Mouse (Mus musculus) c-Kit-positive CD71-positive TER-119-negative erythroid progenitor cells, embryonic 14.5 days (primary cell): Measurements from ENCODE around the gene Vrk3.

ENCODE experiments used
- DNase-seq: peaks from one replicate; pipeline ENCODE4 v3.0.0-alpha.2; 2013; ENCODE audit warnings: low read depth

The Vrk3 gene

GRCm38 (mm10) chr7:44818751-44819235 lies 70.6 kb downstream of the Vrk3 start:
- no peak for DNase-seq

GRCm38 (mm10) chr7:44819391-44819790 lies 71.2 kb downstream of the Vrk3 start:
- DNase-seq = no peak

- no peak for DNase-seq
These were observed 71.7 kb downstream of the Vrk3 start for GRCm38 (mm10) chr7:44819863-44820262.

- DNase-seq = no peak
These were observed 72.3 kb downstream of the Vrk3 start for GRCm38 (mm10) chr7:44820525-44820924.

DNA sequence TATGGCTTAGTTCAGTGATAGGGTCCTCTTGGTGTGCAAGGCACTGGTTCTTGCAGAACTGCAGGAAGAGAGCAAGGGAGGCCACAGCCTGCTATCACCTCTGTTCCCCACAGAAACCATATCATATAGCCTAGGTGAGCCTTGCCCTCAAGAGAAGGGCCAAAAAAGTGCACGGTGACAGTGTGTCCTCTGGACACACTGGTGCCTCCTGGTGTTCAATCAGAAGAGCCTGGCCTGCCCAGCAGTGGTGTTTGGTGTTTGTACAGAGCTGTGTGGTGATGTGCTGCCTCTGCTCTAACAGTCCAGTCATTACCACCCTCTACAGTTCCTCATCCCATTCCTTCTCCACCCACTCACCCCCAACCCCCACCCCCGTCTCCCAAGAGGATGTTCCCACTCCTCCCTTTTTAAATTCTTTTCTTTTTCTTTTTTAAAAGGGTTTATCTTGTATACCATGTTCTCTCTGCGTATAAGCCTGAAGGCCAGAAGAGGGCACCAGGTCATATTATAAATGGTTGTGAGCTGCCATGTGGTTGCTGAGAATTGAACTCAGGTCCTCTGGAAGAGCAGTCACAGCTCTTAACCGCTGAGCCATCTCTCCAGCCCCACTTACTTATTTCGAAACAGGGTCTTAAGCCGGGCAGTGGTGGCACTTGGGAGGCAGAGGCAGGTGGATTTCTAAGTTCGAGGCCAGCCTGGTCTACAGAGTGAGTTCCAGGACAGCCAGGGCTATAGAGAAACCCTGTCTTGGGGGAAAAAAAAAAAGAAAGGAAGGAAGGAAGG lies 73.6 kb downstream of the Vrk3 start:
- DNase-seq = no peak

DNA sequence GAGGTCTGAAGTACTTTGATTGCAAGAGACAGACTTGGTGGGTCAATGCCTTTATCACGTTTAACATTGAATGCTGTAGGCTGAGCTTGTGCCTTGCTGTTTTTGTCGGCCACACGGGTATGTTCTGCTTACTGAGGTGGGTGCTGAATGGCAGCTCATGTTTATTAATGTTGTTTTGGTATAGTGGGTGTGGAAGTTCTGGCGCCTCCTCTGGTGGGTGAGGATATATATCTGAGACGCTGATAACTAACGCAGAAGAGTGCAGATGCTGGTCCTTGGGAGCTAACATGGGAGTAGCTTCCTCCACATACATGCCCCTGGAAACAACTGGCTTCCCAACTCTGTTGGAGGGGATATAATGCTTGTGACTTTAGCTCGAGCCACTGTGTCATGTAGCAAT lies 75.2 kb downstream of the Vrk3 start:
- DNase-seq = no peak

DNA sequence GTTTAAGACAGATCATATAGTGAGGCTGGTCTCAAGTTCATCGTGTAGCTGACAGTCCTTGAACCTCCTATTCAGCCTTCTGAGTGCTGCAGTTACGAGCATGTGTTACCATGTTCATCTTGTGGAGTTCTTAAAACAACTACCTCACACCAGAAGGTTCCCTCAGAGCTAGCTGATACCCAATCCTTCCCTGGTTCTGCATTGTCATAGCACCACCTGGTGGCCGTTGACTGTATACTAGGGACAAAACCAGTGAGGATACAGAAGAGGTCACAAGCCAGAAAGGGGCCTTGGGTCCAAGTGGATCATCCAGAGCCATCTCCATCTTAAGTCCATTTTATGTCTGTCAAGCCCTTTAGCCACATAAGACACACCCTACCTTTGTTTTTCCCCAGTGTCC lies 76.7 kb downstream of the Vrk3 start:
- peak; percentile 74 for DNase-seq

DNA sequence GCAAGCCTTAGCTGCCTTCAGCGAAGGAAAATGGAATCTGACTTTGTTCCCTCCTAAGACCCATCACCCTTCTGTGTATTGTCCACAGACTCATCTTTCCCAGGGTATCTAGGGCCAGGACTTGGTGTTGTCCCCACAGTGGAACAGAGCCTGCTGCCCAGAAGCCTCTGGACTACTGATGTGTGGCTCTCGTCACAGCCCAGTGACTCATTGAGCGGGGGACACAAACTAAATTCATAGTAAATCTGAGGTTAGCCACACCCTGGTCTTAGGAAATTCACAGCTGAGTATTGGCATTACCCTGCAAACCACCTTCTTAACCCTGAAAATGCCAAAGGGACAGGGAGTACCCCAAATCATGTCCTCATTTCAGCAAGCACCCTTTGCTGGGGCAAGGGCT lies 78.6 kb downstream of the Vrk3 start:
- DNase-seq = no peak
